Mouse (Mus musculus) liver, postnatal 0 days (tissue): Measurements from ENCODE around the gene Dock1. TPM values are rescaled to one million over a fixed set of nuclear protein-coding genes. Genes with fewer than 3 reads are reported as not detected.

Source experiments
- ATAC-seq: fragments of 200-750 bp; cut with Nextera tagmentation; 2 replicates; pipeline ENCODE4 v1.8.0; 2017; ENCODE audit warnings: mild to moderate bottlenecking, moderate library complexity
- DNase-seq: peaks from one replicate; pipeline ENCODE4 v3.0.0-alpha.2; 2016
- H3K27ac ChIP-seq: fragments of 300-500 bp; sonication (generic); 2 replicates; pipeline ENCODE4 v1.5.1; 2014; ENCODE audit warnings: antibody characterized with exemption, moderate library complexity, mild to moderate bottlenecking, low read depth
- H3K27me3 ChIP-seq: fragments of 300-500 bp; sonication (generic); 2 replicates; pipeline ENCODE4 v1.6.1; 2014; ENCODE audit warnings: low read length, control low read depth, mixed read lengths; ENCODE audit not compliant: insufficient read depth
- H3K36me3 ChIP-seq: fragments of 300-500 bp; sonication (generic); replicated peaks from 2 replicates; pipeline ENCODE4 v1.6.1; 2014; ENCODE audit warnings: mild to moderate bottlenecking, control low read depth, low read length, moderate library complexity, mixed read lengths; ENCODE audit not compliant: insufficient read depth
- H3K4me1 ChIP-seq: fragments of 300-500 bp; sonication (generic); 2 replicates; pipeline ENCODE4 v1.6.1; 2014; ENCODE audit warnings: antibody characterized with exemption, mild to moderate bottlenecking, control low read depth; ENCODE audit not compliant: insufficient read depth
- H3K4me2 ChIP-seq: fragments of 300-500 bp; sonication (generic); 2 replicates; pipeline ENCODE4 v1.6.1; 2014; ENCODE audit warnings: low read depth, mild to moderate bottlenecking, low read length, moderate library complexity, mixed read lengths
- H3K4me3 ChIP-seq: fragments of 300-500 bp; sonication (generic); 2 replicates; pipeline ENCODE4 v1.5.1; 2014; ENCODE audit warnings: low read depth, low read length
- H3K9ac ChIP-seq: fragments of 300-500 bp; sonication (generic); replicated peaks from 2 replicates; pipeline ENCODE4 v1.6.1; 2014; ENCODE audit warnings: mild to moderate bottlenecking, moderate library complexity
- H3K9me3 ChIP-seq: fragments of 300-500 bp; sonication (generic); 2 replicates; pipeline ENCODE4 v1.6.1; 2016; ENCODE audit warnings: mild to moderate bottlenecking, control low read depth, low read length, mixed read lengths
- CTCF ChIP-seq: sonication (generic); IDR thresholded peaks from 2 replicates; pipeline ENCODE4 v1.5.1; 2016; ENCODE audit warnings: antibody characterized with exemption, low read depth
- EP300 ChIP-seq: IDR thresholded peaks from 2 replicates; pipeline ENCODE4 v1.6.1; 2016; ENCODE audit warnings: antibody characterized with exemption, low read depth, mild to moderate bottlenecking
- WGBS: fragments of 180-500 bp; shearing (Covaris S2); extraction: QIAGEN DNeasy Blood & Tissue Kit; methylation state at CpG from one replicate; pipeline ENCODE4 v1.1.7; 2014; ENCODE audit not compliant: insufficient replicate concordance; 5-methylcytosine and 5-hydroxymethylcytosine counted together
- polyA plus RNA-seq: library from polyadenylated mRNA; unstranded; fragments of >200 nt; fragmentation: Nextera tagmentation; extraction: Ambion mirVana; gene quantifications from 2 replicates; pipeline ENCODE4 v1.2.1, GENCODE M21; 2015

Dock1 gene
- polyA plus RNA-seq, 1 experiment from 2014 or later, result 3.2 TPM

GRCm38 (mm10) chr7:135043931-135044765, 373.7 kb downstream of the Dock1 start:
- H3K36me3 ChIP-seq, result no peaks in the 10 kb centered on the region
- peak; percentile 87 for ATAC-seq
- H3K4me1 ChIP-seq, result no peaks in the 10 kb centered on the region
- no peak overlapping the region for H3K27ac ChIP-seq
- DNase-seq, result no peak
- H3K4me3 ChIP-seq, result no peak overlapping the region
- no peaks in the 10 kb centered on the region for H3K27me3 ChIP-seq
- TF ChIP-seq EP300 (no peak), CTCF (no peak)
- H3K4me2 ChIP-seq, result no peak overlapping the region
- H3K9me3 ChIP-seq, result peaks cover 4% of the 10 kb centered on the region; the same call in 1 of the 2 replicates
- 87% methylated on average over 12 of the region's 12 CpGs for WGBS
- H3K9ac ChIP-seq, result no peak overlapping the region

GRCm38 (mm10) chr7:135049416-135049815, 379.0 kb downstream of the Dock1 start:
- DNase-seq (no peak), ATAC-seq (no peak)
- TF ChIP-seq CTCF (no peak), EP300 (no peak)
- peaks cover 4% of the 10 kb centered on the region; the same call in 1 of the 2 replicates for H3K9me3 ChIP-seq
- H3K27ac ChIP-seq, result no peak overlapping the region
- no peaks in the 10 kb centered on the region for H3K27me3 ChIP-seq
- no peaks in the 10 kb centered on the region for H3K36me3 ChIP-seq
- H3K4me3 ChIP-seq, result no peak overlapping the region
- H3K4me2 ChIP-seq, result no peak overlapping the region
- H3K9ac ChIP-seq, result no peak overlapping the region
- H3K4me1 ChIP-seq, result no peaks in the 10 kb centered on the region
- whole genome bisulfite sequencing, result 75% methylated on average over 2 of the region's 2 CpGs

GRCm38 (mm10) chr7:135053186-135053715, 382.8 kb downstream of the Dock1 start:
- Histone ChIP-seq H3K4me2 (no peak overlapping the region), H3K9ac (no peak overlapping the region), H3K4me1 (no peaks in the 10 kb centered on the region), H3K4me3 (no peak overlapping the region), H3K36me3 (no peaks in the 10 kb centered on the region), H3K27ac (no peak overlapping the region), H3K27me3 (no peaks in the 10 kb centered on the region), H3K9me3 (no peaks in the 10 kb centered on the region)
- DNase-seq (no peak), ATAC-seq (no peak)
- TF ChIP-seq CTCF (no peak), EP300 (no peak)
- WGBS, result 82% methylated on average over 8 of the region's 8 CpGs

- TF ChIP-seq CTCF (no peak), EP300 (no peak)
- DNase-seq, result no peak
- Histone ChIP-seq H3K36me3 (no peaks in the 10 kb centered on the region), H3K4me3 (no peak overlapping the region), H3K27me3 (no peaks in the 10 kb centered on the region), H3K27ac (no peak overlapping the region), H3K9me3 (no peaks in the 10 kb centered on the region), H3K9ac (no peak overlapping the region), H3K4me2 (no peak overlapping the region), H3K4me1 (no peaks in the 10 kb centered on the region)
- 70% methylated on average over 7 of the region's 7 CpGs for WGBS
- no peak for ATAC-seq
These were observed 384.2 kb downstream of the Dock1 start for GRCm38 (mm10) chr7:135054664-135055063.

GRCm38 (mm10) chr7:135059071-135059470, 388.6 kb downstream of the Dock1 start:
- Histone ChIP-seq H3K36me3 (no peaks in the 10 kb centered on the region), H3K4me1 (no peaks in the 10 kb centered on the region), H3K4me3 (no peak overlapping the region), H3K9me3 (no peaks in the 10 kb centered on the region), H3K27ac (no peak overlapping the region), H3K9ac (no peak overlapping the region), H3K4me2 (no peak overlapping the region), H3K27me3 (no peaks in the 10 kb centered on the region)
- ATAC-seq (no peak), DNase-seq (no peak)
- no peak for TF ChIP-seq CTCF
- TF ChIP-seq EP300, result no peak
- 73% methylated on average over 4 of the region's 4 CpGs for WGBS

- Histone ChIP-seq H3K9me3 (no peaks in the 10 kb centered on the region), H3K9ac (no peak overlapping the region), H3K36me3 (no peaks in the 10 kb centered on the region), H3K4me1 (no peaks in the 10 kb centered on the region), H3K4me2 (no peak overlapping the region), H3K27ac (no peak overlapping the region), H3K27me3 (no peaks in the 10 kb centered on the region), H3K4me3 (no peak overlapping the region)
- no peak for DNase-seq
- 84% methylated on average over 3 of the region's 3 CpGs for whole genome bisulfite sequencing
- ATAC-seq, result no peak
- TF ChIP-seq CTCF, result no peak
- TF ChIP-seq EP300, result no peak
These were observed 389.1 kb downstream of the Dock1 start for GRCm38 (mm10) chr7:135059562-135059961.
